Mouse (Mus musculus): ENCODE measurements around the gene Pgpep1.

DNA sequence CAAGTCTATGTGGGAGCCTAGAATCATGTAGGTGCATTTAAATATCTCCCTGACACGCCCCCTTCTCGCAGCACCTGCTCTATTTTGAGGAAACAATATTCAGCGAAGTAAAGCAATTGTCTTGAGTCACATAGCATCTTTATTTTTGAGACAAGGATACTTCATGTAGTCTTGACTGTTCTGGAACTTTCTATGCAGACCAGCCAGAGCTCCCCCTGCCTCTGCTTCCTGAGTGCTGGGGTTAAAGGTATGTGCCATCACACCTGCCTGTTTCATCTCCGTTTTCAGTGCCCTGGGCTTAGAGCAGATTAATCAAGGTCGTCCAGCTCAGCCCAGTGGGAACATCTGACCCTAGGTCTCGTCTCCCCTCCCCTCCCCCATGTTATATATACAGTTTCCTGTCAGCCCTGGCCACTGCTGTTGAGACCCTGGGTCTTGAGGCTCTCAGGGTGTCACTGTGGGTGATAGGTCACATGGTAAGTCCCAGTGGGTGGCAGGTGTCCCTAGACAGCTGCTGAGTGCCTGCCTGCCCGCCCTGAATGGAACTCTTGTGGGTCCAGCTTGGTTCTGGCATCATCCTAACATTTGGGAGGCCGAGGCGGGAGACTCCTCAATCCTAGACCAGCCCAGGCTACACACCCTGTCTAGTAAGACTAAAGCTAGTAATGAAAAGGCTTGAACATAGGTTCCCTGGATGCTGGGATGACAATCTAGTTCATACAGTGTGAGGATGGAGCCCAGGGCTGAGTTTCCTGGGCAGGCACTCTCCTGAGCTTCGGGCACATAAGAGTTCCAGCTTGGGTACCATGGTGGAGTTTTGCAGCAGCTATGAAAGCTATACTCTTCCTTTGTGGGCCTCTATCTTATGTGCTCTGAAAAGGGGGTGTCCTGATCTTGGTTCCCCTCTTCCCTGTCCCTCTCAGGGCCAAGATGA lies 41.1 kb upstream of the Pgpep1 start:
- no peak for TF ChIP-seq CTCF (conservative IDR thresholded peaks at IDR 0.05 in 1 of 2, IDR thresholded peaks at IDR 0.05 in 1 of 2; ENCODE audit: low read depth in 2 of 2, low read length in 2 of 2)
- no peak for TF ChIP-seq MAZ (IDR thresholded peaks at IDR 0.05; ENCODE audit: low read depth, low read length)
- peak; percentile 55; the same call in 1 of the 2 replicates for TF ChIP-seq POLR2A (IDR thresholded peaks at IDR 0.05; ENCODE audit: low read depth, low read length)
- TF ChIP-seq NRF1 (IDR thresholded peaks at IDR 0.05; ENCODE audit: low read depth, low read length) = no peak
- TF ChIP-seq EP300 (IDR thresholded peaks at IDR 0.05; ENCODE audit: low read length) = no peak
- TF ChIP-seq MAFK (IDR thresholded peaks at IDR 0.05; ENCODE audit: insufficient replicate concordance, low read length) = no peak
- TF ChIP-seq ZNF384 (IDR thresholded peaks at IDR 0.05; ENCODE audit: low read depth, low read length) = no peak
- TF ChIP-seq NELFE (IDR thresholded peaks at IDR 0.05; ENCODE audit: low read depth, low read length) = no peak
- no peak for TF ChIP-seq MXI1 (IDR thresholded peaks at IDR 0.05; ENCODE audit: low read depth, low read length)
- no peak for TF ChIP-seq TCF12 (IDR thresholded peaks at IDR 0.05; ENCODE audit: low read depth, low read length)
- TF ChIP-seq BHLHE40 (IDR thresholded peaks at IDR 0.05; ENCODE audit: low read depth, low read length) = no peak
